Comparison of ENCODE assay signal across 14 mouse cellular contexts in genomic region chr11:116099462-116099861, GRCm38 (mm10). TPM values are rescaled to one million over a fixed set of nuclear protein-coding genes. Genes with fewer than 3 reads are reported as not detected.
DNase-seq lines count a peak whose midpoint lies in the region; ATAC-seq and TF ChIP-seq lines count a peak whose summit lies in the region.
"Had no signal": no experiment of that assay in that cellular context is flagged by ENCODE, and none has a peak within 500 bp of the region (broad histone marks: within the 10 kb centered on the region; RNA-seq: fewer than 3 reads in every experiment).

No protein-coding gene starts in this region.

- 79% methylated on average over 6 of the region's 6 CpGs for WGBS in heart, embryonic 13.5 days
- 33% methylated on average over 6 of the region's 6 CpGs for WGBS in liver, adult 2 months
- WGBS in embryonic facial prominence, embryonic 15.5 days = 83% methylated on average over 6 of the region's 6 CpGs
- 77% methylated on average over 6 of the region's 6 CpGs for WGBS in small intestine, adult 2 months

- H3K36me3 ChIP-seq in heart, embryonic 13.5 days = no peaks in the 10 kb centered on the region
- no peaks in the 10 kb centered on the region for H3K36me3 ChIP-seq in liver, adult 2 months (ENCODE audit: control insufficient read depth, insufficient read depth, low read length)
- no peaks in the 10 kb centered on the region for H3K36me3 ChIP-seq in embryonic facial prominence, embryonic 15.5 days
- no peaks in the 10 kb centered on the region for H3K36me3 ChIP-seq in small intestine, adult 2 months (ENCODE audit: control insufficient read depth, insufficient read depth, low read length)

- ATAC-seq in heart, embryonic 13.5 days (ENCODE audit: extremely low read depth, insufficient number of reproducible peaks, low FRiP score, low TSS enrichment) = no peak
- ATAC-seq in embryonic facial prominence, embryonic 15.5 days (ENCODE audit: insufficient number of reproducible peaks, low FRiP score, low TSS enrichment, low read depth) = no peak
- ATAC-seq: CD4-positive, CD25-positive, alpha-beta regulatory T cell, adult 4 months had no signal

- H3K4me2 ChIP-seq in heart, embryonic 13.5 days = no peak overlapping the region
- no peak overlapping the region for H3K4me2 ChIP-seq in embryonic facial prominence, embryonic 15.5 days (replicated peaks)
- H3K4me2 ChIP-seq: hindbrain, embryonic 14.5 days had no signal

- H3K4me1 ChIP-seq in heart, embryonic 13.5 days = peaks cover 60% of the 10 kb centered on the region
- H3K4me1 ChIP-seq in liver, adult 2 months (ENCODE audit: control insufficient read depth, insufficient read depth, low read length) = peaks cover 41% of the 10 kb centered on the region
- peaks cover 43% of the 10 kb centered on the region for H3K4me1 ChIP-seq in embryonic facial prominence, embryonic 15.5 days
- peaks cover 17% of the 10 kb centered on the region for H3K4me1 ChIP-seq in small intestine, adult 2 months (ENCODE audit: control insufficient read depth, insufficient read depth, insufficient read length, low read length)

- no peak for TF ChIP-seq POLR2A in liver, adult 2 months (IDR thresholded peaks at IDR 0.05; ENCODE audit: extremely low read depth, insufficient read depth, low read length)
- TF ChIP-seq POLR2A in small intestine, adult 2 months (IDR thresholded peaks at IDR 0.05; ENCODE audit: low read depth, low read length) = no peak

- DNase-seq in heart, postnatal 4 days = no peak
- no peak for DNase-seq in liver, adult 2 months (ENCODE audit: extremely low read depth, low read depth, low spot score)
- no peak for DNase-seq in liver
- no peak for DNase-seq in T-cell, adult 2 months (ENCODE audit: low spot score)
- DNase-seq: cerebellum, adult 9-11 months; gastrocnemius, postnatal 10 days; right cerebral cortex, adult 18-20 months; thymus, postnatal 14 days had no signal

- H3K4me3 ChIP-seq in heart, embryonic 13.5 days = no peak overlapping the region
- peak overlapping the region; percentile 54 for H3K4me3 ChIP-seq in liver, adult 2 months (ENCODE audit: insufficient read depth, low read depth, low read length)
- no peak overlapping the region for H3K4me3 ChIP-seq in embryonic facial prominence, embryonic 15.5 days (replicated peaks)
- no peak overlapping the region for H3K4me3 ChIP-seq in small intestine, adult 2 months (ENCODE audit: low read depth, low read length)

- H3K27me3 ChIP-seq in heart, embryonic 13.5 days (replicated peaks) = no peaks in the 10 kb centered on the region
- no peaks in the 10 kb centered on the region for H3K27me3 ChIP-seq in liver, adult 2 months (ENCODE audit: control insufficient read depth, insufficient read depth, low read length)
- H3K27me3 ChIP-seq in embryonic facial prominence, embryonic 15.5 days = no peaks in the 10 kb centered on the region
- no peaks in the 10 kb centered on the region for H3K27me3 ChIP-seq in small intestine, adult 2 months (ENCODE audit: control insufficient read depth, insufficient read depth, low read length)

- peak overlapping the region; percentile 80 for H3K27ac ChIP-seq in heart, embryonic 13.5 days (replicated peaks)
- H3K27ac ChIP-seq in liver, adult 2 months (replicated peaks; ENCODE audit: insufficient read depth, low read depth, low read length) = peak overlapping the region; percentile 85
- 0 out of 2 replicates have a peak overlapping the region, but pooled peaks have one; percentile 8 for H3K27ac ChIP-seq in embryonic facial prominence, embryonic 15.5 days (replicated peaks)
- H3K27ac ChIP-seq in small intestine, adult 2 months (ENCODE audit: insufficient read depth, low read depth, low read length) = peak overlapping the region; percentile 64
- H3K27ac ChIP-seq: hindbrain, embryonic 14.5 days; liver, embryonic 14.5 days had no signal

- no peaks in the 10 kb centered on the region; the same call in 1 of the 2 replicates for H3K79me2 ChIP-seq in liver, adult 2 months (ENCODE audit: control insufficient read depth, insufficient read depth, low read length)

- TF ChIP-seq CTCF in liver, adult 2 months (IDR thresholded peaks at IDR 0.05; ENCODE audit: low read depth, low read length) = no peak
- TF ChIP-seq CTCF in small intestine, adult 2 months (IDR thresholded peaks at IDR 0.05; ENCODE audit: extremely low read depth, insufficient read length, insufficient replicate concordance, low read depth, low read length) = no peak

- peak overlapping the region; percentile 33 for H3K9ac ChIP-seq in heart, embryonic 13.5 days
- H3K9ac ChIP-seq in liver, adult 2 months (ENCODE audit: low read depth, low read length) = peak overlapping the region; percentile 65
- H3K9ac ChIP-seq in embryonic facial prominence, embryonic 15.5 days = no peak overlapping the region
- H3K9ac ChIP-seq: hindbrain, embryonic 14.5 days; liver, embryonic 14.5 days had no signal

- peaks cover 6% of the 10 kb centered on the region; the same call in 1 of the 2 replicates for H3K9me3 ChIP-seq in heart, embryonic 13.5 days
- no peaks in the 10 kb centered on the region for H3K9me3 ChIP-seq in embryonic facial prominence, embryonic 15.5 days (replicated peaks)

RNA-seq across cellular contexts. Expression of gene Wbp2, which starts 12.7 kb away (rescaled TPM):
- polyA plus RNA-seq in heart, embryonic 13.5 days (2015; fragmentation: Nextera tagmentation; extraction: Ambion mirVana) = 134 and 138 TPM in 2 replicates
- total RNA-seq in heart, postnatal 4 days (2021) = 100 to 1,000 TPM; 107 TPM
- 14.8 and 24.8 TPM in 2 replicates for total RNA-seq in liver, adult 2 months (2014; rRNA removed)
- 166 and 179 TPM in 2 replicates for polyA plus RNA-seq in liver, adult 2 months (2012; rRNA removed)
- 68.6 and 90.8 TPM in 2 replicates for polyA plus RNA-seq in embryonic facial prominence, embryonic 15.5 days (2015; fragmentation: Nextera tagmentation; extraction: Ambion mirVana)
- 139 and 334 TPM in 2 replicates for polyA plus RNA-seq in small intestine, adult 2 months (2012; rRNA removed)

RNA-seq across cellular contexts. Expression of gene Unc13d, which starts 21.7 kb away (rescaled TPM):
- 1.5 and 2.3 TPM in 2 replicates for polyA plus RNA-seq in heart, embryonic 13.5 days (2015; fragmentation: Nextera tagmentation; extraction: Ambion mirVana)
- total RNA-seq in heart, postnatal 4 days (2021) = under 1 TPM; 0.88 to 0.95 TPM
- 0.37 and 0.87 TPM in 2 replicates for total RNA-seq in liver, adult 2 months (2014; rRNA removed)
- polyA plus RNA-seq in liver, adult 2 months (2012; rRNA removed) = 0.54 and 1.4 TPM in 2 replicates
- polyA plus RNA-seq in embryonic facial prominence, embryonic 15.5 days (2015; fragmentation: Nextera tagmentation; extraction: Ambion mirVana) = 4.3 and 4.8 TPM in 2 replicates
- polyA plus RNA-seq in small intestine, adult 2 months (2012; rRNA removed) = 5.8 and 7.1 TPM in 2 replicates

RNA-seq across cellular contexts. Expression of gene Trim47, which starts 27.5 kb away (rescaled TPM):
- 46.1 and 51.1 TPM in 2 replicates for polyA plus RNA-seq in heart, embryonic 13.5 days (2015; fragmentation: Nextera tagmentation; extraction: Ambion mirVana)
- total RNA-seq in heart, postnatal 4 days (2021) = 10 to 100 TPM; 47.1 to 50.9 TPM
- 2.9 and 6.6 TPM in 2 replicates for total RNA-seq in liver, adult 2 months (2014; rRNA removed)
- polyA plus RNA-seq in liver, adult 2 months (2012; rRNA removed) = 4.2 and 4.6 TPM in 2 replicates
- 25.1 and 27.6 TPM in 2 replicates for polyA plus RNA-seq in embryonic facial prominence, embryonic 15.5 days (2015; fragmentation: Nextera tagmentation; extraction: Ambion mirVana)
- polyA plus RNA-seq in small intestine, adult 2 months (2012; rRNA removed) = 28.3 and 28.5 TPM in 2 replicates
- polyA plus RNA-seq: CD4-positive, CD25-positive, alpha-beta regulatory T cell, adult 4 months had no signal

RNA-seq across cellular contexts. Expression of gene Trim65, which starts 31.5 kb away (rescaled TPM):
- 4.2 and 4.3 TPM in 2 replicates for polyA plus RNA-seq in heart, embryonic 13.5 days (2015; fragmentation: Nextera tagmentation; extraction: Ambion mirVana)
- 1 to 10 TPM; 4.3 to 4.8 TPM for total RNA-seq in heart, postnatal 4 days (2021)
- total RNA-seq in liver, adult 2 months (2014; rRNA removed) = 3.9 and 5.8 TPM in 2 replicates
- polyA plus RNA-seq in liver, adult 2 months (2012; rRNA removed) = 7.7 and 8.3 TPM in 2 replicates
- polyA plus RNA-seq in embryonic facial prominence, embryonic 15.5 days (2015; fragmentation: Nextera tagmentation; extraction: Ambion mirVana) = 5.2 and 6.1 TPM in 2 replicates
- polyA plus RNA-seq in small intestine, adult 2 months (2012; rRNA removed) = 11.9 and 13.3 TPM in 2 replicates

RNA-seq across cellular contexts. Expression of gene Mrpl38, which starts 39.2 kb away (rescaled TPM):
- 82.4 and 92.2 TPM in 2 replicates for polyA plus RNA-seq in heart, embryonic 13.5 days (2015; fragmentation: Nextera tagmentation; extraction: Ambion mirVana)
- 10 to 100 TPM; 52.5 to 55.3 TPM for total RNA-seq in heart, postnatal 4 days (2021)
- 26.4 and 40.2 TPM in 2 replicates for total RNA-seq in liver, adult 2 months (2014; rRNA removed)
- polyA plus RNA-seq in liver, adult 2 months (2012; rRNA removed) = 63.7 and 77.7 TPM in 2 replicates
- 86.9 and 93.7 TPM in 2 replicates for polyA plus RNA-seq in embryonic facial prominence, embryonic 15.5 days (2015; fragmentation: Nextera tagmentation; extraction: Ambion mirVana)
- polyA plus RNA-seq in small intestine, adult 2 months (2012; rRNA removed) = 36.4 and 40.1 TPM in 2 replicates

Comparison
In these comparisons a context has a peak if more than half of its experiments do, and no peak if none do; other contexts are left out.
1. H3K27ac ChIP-seq: peak in every context shown above with its lines; median percentile 85 in liver, adult 2 months; 80 in heart, embryonic 13.5 days; 64 in small intestine, adult 2 months; 8 in embryonic facial prominence, embryonic 15.5 days.